Mouse (Mus musculus): ENCODE data around the gene Pnisr.

The Pnisr gene

GRCm38 (mm10) chr4:21847481-21848286 lies at the start of gene Pnisr:
TSS of gene Pnisr (plus strand) at chr4:21847583.
- DNase-seq (ENCODE audit: low spot score in 2 of 2) = peak; percentile 96 to 98

DNA sequence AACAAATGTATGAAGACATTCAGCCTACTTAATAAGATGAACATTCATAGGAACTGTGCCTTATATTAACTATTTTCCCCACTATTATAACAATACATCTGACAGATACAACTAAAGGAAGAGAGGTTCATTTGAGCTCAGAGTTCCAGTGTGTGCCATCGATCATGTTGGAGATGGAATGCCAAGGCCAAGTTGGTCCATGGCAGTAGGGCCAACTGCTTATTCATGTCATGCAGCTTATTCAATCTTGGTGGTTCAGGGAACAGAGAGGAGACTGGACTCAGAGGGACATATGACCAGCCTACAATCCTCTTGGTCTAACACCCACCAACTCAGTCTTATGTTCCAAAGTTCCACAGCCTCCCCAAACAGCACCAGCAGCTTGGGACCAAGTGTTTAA lies 46.4 kb upstream of the Pnisr start:
- no peak for DNase-seq (ENCODE audit: low spot score in 2 of 2)

- DNase-seq (ENCODE audit: low spot score in 2 of 2) = no peak
These were observed 45.8 kb upstream of the Pnisr start for GRCm38 (mm10) chr4:21801620-21802019.

GRCm38 (mm10) chr4:21807204-21807603 lies 40.2 kb upstream of the Pnisr start:
- no peak for DNase-seq (ENCODE audit: low spot score in 2 of 2)

- no peak for DNase-seq (ENCODE audit: low spot score in 2 of 2)
These were observed 36.8 kb upstream of the Pnisr start for GRCm38 (mm10) chr4:21810608-21811007.

DNA sequence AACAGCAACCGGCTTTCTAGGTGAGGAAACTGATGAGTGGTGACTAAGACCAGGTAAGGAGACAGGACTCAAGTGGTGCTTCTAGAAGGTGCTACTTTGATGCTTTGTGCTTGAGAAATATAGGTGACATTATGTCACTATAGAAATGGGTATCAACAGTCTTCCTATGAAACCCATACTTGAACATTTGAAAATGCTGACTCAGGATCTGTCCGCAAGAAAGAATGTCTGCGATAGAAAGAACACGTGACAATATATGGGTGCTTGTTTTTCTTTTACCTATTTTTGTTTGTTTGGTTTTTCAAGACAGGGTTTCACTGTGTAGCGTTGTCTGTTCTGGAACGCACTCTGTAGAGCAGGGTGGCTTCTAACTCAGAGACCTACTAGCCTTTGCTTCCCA lies 34.7 kb upstream of the Pnisr start:
- DNase-seq (ENCODE audit: low spot score in 2 of 2) = no peak

DNA sequence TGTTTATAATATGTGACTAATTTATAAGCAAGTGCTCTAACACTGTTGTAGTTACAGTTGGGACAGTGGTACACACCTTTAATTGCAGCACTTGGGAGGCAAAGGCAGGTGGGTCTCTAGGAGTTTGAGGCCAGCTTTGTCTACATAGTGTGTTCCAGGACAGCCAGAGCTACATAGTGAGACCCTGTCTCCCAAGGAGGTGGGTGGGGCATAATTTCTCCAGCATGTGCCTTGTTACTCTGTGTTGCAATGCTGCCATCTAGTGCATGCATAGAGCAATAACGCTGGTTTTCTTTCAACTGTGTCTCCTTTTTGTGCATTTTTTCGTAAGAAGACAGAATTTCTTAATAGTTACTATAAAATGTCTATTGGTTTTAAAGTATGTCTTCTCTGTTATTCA lies 33.4 kb upstream of the Pnisr start:
- peak; percentile 47 to 52 for DNase-seq (ENCODE audit: low spot score in 2 of 2)

DNA sequence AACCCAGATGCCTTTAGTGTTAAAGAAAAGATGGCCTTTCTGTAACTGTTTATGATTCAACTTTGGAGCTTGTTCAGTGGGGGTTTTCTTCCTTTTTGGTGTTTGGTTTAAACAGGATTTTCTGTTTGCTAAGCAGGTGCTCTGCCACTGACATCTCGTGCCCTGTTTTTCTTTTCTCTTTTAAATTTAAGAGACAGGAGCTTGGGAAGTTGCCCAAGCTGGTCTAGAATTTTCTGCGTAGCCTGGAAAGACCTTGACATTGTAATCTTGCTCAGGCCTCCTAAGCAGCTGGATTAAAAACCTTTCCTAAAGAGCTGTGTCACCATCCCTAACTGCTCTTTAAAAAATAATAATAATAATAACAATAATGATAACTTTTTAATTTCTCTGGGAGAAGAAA lies 20.8 kb upstream of the Pnisr start:
- DNase-seq (ENCODE audit: low spot score in 2 of 2) = no peak

DNA sequence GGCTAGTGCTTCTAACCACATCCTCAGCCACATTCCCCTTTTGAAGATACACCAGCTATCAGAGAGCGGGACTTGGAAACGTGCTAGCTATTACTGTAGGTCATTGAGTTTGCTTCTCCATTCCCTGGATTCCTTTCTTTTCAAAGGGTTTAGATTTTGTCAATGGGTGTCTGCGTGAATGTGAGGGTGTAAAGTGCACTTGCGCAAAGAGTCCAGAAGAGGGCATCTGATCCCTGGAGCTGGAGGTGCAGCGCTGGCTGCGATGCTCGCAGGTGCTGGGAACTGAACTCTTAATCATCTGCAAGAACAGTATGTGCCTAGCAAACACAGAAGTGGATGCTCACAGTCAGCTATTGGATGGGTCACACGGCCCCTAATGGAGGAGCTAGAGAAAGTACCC lies 14.5 kb upstream of the Pnisr start:
- no peak for DNase-seq (ENCODE audit: low spot score in 2 of 2)

- DNase-seq (ENCODE audit: low spot score in 2 of 2) = peak; percentile 90 to 91
These were observed 876 bp downstream of the Pnisr start for GRCm38 (mm10) chr4:21848287-21848630.

DNA sequence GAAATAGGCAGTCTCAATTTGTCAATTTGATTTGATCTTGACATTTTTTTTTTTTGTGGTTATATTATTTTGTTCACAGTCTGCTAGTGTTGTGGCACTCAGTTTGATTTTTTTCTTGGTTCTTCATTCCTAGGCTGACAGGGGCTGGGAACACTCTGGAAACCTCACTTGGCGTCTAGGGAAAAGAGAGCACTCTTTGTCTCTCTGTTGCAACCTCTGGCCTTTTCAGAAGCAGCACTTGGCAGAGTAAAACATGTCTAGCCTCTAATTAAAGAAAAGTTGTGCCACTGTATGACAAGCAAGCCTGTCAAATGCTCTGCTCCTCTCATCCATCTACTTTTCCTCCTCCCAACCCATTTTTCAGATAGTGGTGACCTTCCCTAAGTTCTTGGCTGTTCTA lies 10.1 kb downstream of the Pnisr start:
- DNase-seq (ENCODE audit: low spot score in 2 of 2) = no peak

DNA sequence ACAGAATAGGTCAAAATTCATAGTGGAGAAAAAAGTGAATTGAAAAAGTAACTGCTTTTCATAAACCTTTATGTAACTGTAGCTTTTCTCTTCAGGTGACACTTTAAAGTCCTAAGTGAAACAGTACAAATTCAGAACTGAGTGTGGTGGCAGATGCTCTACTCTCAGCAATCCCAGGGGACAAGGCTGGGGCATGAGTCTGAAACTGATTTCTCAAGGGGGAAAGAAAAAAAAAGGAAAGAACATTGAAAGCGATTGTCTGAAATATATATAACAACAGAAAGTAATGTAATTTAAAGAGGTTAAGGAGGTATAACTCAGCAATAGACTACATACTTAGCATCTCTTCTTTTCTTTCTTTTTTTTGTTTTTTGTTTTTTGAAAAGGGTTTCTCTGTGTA lies 17.8 kb downstream of the Pnisr start:
- no peak for DNase-seq (ENCODE audit: low spot score in 2 of 2)

DNA sequence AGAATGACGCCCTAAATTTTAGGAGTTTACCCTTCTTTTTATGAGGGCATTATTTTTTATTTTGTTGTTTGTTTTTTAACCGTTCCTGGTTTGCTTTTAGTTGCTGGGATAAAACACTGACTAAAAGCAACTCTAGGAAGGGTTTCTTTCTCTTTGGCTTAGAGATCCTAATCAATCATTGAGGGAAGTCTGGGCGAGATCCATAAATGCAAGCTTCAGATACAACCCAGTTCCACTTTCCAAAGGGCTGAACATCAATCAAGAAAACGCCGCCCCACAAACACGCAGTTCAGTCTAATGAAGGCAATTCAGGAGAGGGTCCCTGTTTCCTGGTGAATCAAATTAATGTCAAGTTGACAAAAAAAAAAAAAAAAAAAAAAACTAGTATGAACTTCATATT lies 31.4 kb downstream of the Pnisr start:
- DNase-seq (ENCODE audit: low spot score in 2 of 2) = no peak

DNA sequence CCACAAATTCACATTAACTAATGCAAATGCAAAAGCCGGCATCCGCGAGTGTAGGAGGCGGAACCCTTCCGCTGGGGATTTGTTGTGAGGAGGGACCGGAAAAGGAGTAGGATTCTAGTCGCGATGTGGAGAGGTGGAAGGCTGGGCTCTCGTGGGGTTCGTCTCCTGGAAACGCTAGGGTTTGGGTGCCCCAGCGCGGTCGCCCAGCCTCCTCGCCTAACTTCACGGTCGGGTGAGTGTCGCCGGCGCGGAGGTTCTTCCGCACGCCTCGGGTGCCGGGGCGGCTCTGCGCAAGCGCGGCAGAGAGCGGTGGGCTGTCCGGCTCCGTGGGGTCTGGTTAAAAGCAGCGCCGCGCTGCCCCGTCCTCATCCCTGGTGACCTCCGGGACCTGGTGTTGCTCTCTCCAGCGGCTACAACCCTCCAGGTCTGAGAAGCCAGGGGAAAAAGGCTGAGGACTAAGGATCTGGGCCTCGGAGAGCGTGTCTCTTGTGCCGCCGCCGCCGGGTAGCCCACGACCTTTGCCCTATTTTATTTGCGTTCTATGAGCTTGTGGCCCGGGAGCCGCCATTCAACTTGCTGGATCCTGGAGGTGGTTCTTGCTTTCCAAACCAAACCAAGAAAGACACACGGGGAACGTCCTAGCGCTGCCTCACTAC lies 32.3 kb downstream of the Pnisr start, which contains the start of gene Coq3:
TSS of gene Coq3 (plus strand) at position 109 of the 656 bp plus-strand sequence.
- peak; percentile 86 to 88 for DNase-seq (ENCODE audit: low spot score in 2 of 2)

- no peak for DNase-seq (ENCODE audit: low spot score in 2 of 2)
These were observed 35.4 kb downstream of the Pnisr start for GRCm38 (mm10) chr4:21882806-21883205.

- peak in 1 of 2 experiments; percentile 16 for DNase-seq (ENCODE audit: low spot score in 2 of 2)
These were observed 38.4 kb downstream of the Pnisr start for GRCm38 (mm10) chr4:21885831-21886230.
